Mouse (Mus musculus) adrenal gland, adult (tissue): ENCODE measurements around the gene Dnajb8.
A peak's percentile ranks its signal among the peaks of the same experiment; 100 is the strongest.

Experiments
- DNase-seq, 2 experiments: peaks; one replicate each; pipeline ENCODE4 v3.0.0; 2022 to 2023; ENCODE audit warnings: low spot score in 1 of 2; ENCODE audit not compliant: inconsistent age in 2 of 2

The Dnajb8 gene

GRCm38 (mm10) chr6:88199001-88199717 lies 22.9 kb upstream of the Dnajb8 start:
- peak in 1 of 2 experiments; percentile 75 for DNase-seq

GRCm38 (mm10) chr6:88199718-88200692 lies 22.1 kb upstream of the Dnajb8 start:
- DNase-seq = peak in 1 of 2 experiments; percentile 42

- DNase-seq = peak in 1 of 2 experiments; percentile 31
Measured at GRCm38 (mm10) chr6:88200693-88201609, 21.1 kb upstream of the Dnajb8 start.

GRCm38 (mm10) chr6:88201926-88202700 lies 20.0 kb upstream of the Dnajb8 start:
- peak in 1 of 2 experiments; percentile 41 for DNase-seq

GRCm38 (mm10) chr6:88202921-88203690 lies 19.0 kb upstream of the Dnajb8 start:
- peak in 1 of 2 experiments; percentile 79 for DNase-seq

- DNase-seq = peak in 1 of 2 experiments; percentile 73
Measured at GRCm38 (mm10) chr6:88203791-88204405, 18.2 kb upstream of the Dnajb8 start.

- DNase-seq = peak in 1 of 2 experiments; percentile 44
Measured at GRCm38 (mm10) chr6:88204531-88205385, 17.3 kb upstream of the Dnajb8 start.

GRCm38 (mm10) chr6:88205386-88205700 lies 16.7 kb upstream of the Dnajb8 start:
- peak in 1 of 2 experiments; percentile 51 for DNase-seq

GRCm38 (mm10) chr6:88205937-88206336 lies 16.1 kb upstream of the Dnajb8 start:
- peak in 1 of 2 experiments; percentile 64 for DNase-seq

GRCm38 (mm10) chr6:88206566-88206965 lies 15.5 kb upstream of the Dnajb8 start:
- no peak for DNase-seq

GRCm38 (mm10) chr6:88207403-88208033 lies 14.6 kb upstream of the Dnajb8 start:
- DNase-seq = no peak

- DNase-seq = no peak
Measured at GRCm38 (mm10) chr6:88208321-88208720, 13.7 kb upstream of the Dnajb8 start.

GRCm38 (mm10) chr6:88209453-88209852 lies 12.6 kb upstream of the Dnajb8 start:
- DNase-seq = no peak

- no peak for DNase-seq
Measured at GRCm38 (mm10) chr6:88210182-88210581, 11.9 kb upstream of the Dnajb8 start.

GRCm38 (mm10) chr6:88215797-88216196 lies 6.3 kb upstream of the Dnajb8 start:
- DNase-seq = no peak

GRCm38 (mm10) chr6:88216199-88216598 lies 5.9 kb upstream of the Dnajb8 start:
- no peak for DNase-seq

GRCm38 (mm10) chr6:88219094-88219493 lies 3.0 kb upstream of the Dnajb8 start:
- no peak for DNase-seq
